Mouse (Mus musculus) retina, postnatal 7 days (tissue): ENCODE data around the gene Fto.

Source experiments
- DNase-seq: peaks from one replicate; pipeline ENCODE4 v3.0.0-alpha.2; 2012; ENCODE audit warnings: low read depth, low spot score

Fto gene

GRCm38 (mm10) chr8:91312835-91313832 is at the start of gene Fto, which contains the start of gene Rpgrip1l:
TSS of gene Fto (plus strand) at chr8:91313525.
TSS of gene Rpgrip1l (minus strand) at chr8:91313262.
- peak; percentile 99 for DNase-seq

- DNase-seq = no peak
Observed at GRCm38 (mm10) chr8:91263939-91264338, 49.4 kb upstream of the Fto start.

DNA sequence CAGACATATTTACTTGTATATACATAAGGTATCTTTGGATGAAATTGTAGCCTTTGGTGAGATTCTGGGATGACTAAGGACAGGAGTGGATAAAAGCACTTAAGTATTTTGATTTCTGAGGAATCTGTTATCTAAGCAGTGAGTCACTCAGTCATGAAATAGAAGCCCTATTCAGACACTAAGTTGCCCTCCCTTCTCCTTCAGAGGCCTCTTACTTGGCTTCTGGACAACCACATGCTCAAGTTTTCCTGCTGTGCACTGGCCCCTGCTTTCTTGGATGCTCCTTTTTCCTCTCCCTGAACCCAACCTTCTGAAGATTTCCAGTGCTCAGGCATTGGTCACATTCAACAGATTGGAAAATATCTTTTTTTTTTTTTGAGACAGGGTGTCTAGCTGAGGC is 48.8 kb upstream of the Fto start:
- no peak for DNase-seq

DNA sequence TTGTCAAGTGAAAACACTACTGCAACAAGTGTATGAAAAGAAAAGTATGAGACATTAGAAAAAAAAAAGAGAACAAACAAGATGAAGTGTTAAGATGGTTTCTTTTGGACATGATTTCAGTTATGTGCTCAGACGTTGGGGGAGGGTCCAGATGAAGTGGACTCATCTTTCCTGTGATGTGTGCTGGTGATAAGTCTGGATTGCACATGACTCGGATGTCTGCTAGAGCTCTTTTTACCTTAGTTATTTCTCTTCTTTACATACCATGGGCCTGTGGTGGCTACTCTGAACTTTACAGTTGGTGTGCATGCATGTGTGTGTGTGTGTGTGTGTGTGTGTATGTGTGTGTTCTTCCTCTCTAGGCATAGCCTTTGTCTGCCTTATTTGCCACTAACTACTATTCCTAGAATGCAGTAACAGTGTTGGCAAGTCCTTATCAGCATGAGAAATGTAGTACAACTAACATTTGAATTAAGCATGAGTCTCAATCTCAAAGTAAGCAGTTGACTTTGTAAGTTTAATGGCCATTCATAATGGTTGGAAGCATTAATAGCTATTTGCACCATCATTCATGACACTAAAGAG is 43.9 kb upstream of the Fto start:
- no peak for DNase-seq

- DNase-seq = no peak
Observed at GRCm38 (mm10) chr8:91273493-91273892, 39.8 kb upstream of the Fto start.

DNA sequence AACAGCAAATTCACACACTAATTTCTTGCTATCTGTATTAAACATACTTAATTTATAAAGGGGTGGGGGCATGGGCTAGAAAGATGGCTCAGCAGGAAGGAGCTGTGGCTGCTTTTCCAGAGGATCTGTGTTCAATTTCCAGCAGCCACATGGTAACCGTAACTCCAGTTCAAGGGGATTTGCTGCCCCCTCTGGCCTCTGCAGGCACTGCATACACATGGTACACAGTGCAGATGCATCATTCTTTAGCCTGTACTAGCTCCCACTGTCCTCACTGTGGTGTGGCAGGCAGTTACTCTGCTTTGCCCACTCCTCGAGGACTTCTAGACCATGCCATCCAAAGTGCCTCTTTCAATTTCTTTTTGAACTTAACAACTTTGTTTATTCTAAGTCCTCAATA is 37.0 kb upstream of the Fto start:
- DNase-seq = no peak

GRCm38 (mm10) chr8:91278060-91278459 is 35.3 kb upstream of the Fto start:
- DNase-seq = no peak

- DNase-seq = no peak
Observed at GRCm38 (mm10) chr8:91280467-91281212, 32.7 kb upstream of the Fto start.

DNA sequence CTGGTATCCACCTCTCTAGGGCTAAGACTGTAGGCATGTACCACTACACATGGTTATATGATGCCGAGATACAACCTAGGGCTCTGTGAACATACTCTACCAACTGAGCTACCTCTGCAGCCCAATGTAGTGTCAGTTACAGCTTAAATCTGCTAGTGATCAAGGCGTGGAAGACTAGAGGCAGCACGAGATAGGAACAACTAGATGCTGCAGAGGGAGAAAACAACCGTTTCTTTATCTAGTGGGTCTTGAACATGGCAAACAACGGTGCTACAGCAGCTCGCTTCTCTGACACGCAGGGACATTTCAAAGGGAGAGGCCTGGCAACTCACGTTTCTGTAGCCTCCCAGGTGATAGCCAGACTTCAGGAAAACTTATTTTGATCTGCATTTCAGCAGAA is 31.8 kb upstream of the Fto start:
- no peak for DNase-seq

DNA sequence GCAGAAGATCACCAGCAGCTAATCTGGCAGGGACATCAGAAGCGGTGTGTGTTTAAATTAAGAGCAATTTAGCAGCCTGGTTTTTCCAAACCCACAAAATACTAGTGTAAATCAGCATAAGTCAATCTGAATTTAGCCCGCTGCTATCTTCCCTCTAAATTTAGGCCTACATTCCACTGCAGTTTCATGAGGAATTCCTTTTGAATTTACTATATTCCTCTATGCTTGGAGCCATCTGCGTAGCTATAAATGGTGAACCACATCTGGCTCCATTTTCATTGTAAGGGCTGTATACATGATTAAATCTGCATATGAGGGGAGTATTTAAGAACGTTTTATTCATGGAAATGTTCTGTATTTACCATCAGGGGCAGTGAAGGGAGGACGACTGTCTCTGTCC is 30.7 kb upstream of the Fto start:
- no peak for DNase-seq

GRCm38 (mm10) chr8:91283815-91284214 is 29.5 kb upstream of the Fto start:
- no peak for DNase-seq

DNA sequence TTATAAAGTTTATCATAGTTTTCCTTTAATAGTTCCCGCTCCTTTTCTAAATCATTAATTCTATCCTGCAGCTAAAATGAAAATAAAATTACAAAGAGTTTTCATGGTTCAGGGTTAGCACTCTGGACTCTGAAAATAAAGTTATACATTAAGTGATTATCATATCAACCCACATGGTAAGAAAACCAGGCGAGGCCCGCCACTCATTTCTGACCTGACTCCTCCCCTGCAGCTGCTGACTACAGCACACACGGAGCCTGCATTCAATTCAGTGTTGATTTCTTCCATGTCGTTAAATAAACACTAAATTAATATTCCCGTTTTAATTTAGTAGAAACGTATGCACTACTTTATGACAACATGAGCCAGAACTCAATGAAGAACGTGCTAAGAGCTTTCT is 27.1 kb upstream of the Fto start:
- DNase-seq = no peak

DNA sequence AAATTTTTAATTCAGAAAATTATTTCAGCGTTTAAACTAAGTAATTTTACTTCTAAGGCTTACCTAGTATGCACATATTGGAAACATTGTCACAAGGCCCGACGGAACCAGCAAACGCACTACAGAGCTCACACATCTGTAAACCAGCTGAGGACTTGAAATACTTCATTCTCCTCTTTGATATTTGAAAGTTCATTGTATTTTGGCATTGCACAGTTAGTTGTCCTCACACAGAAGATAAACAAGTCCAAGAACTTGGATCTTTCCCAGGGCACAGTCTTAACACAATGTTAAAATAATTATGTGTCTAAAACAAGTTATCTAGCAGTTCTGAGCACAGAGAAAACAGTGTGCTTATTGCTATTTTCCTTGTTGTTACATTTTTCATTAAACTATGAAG is 22.7 kb upstream of the Fto start:
- no peak for DNase-seq

GRCm38 (mm10) chr8:91295786-91296185 is 17.5 kb upstream of the Fto start:
- DNase-seq = no peak

DNA sequence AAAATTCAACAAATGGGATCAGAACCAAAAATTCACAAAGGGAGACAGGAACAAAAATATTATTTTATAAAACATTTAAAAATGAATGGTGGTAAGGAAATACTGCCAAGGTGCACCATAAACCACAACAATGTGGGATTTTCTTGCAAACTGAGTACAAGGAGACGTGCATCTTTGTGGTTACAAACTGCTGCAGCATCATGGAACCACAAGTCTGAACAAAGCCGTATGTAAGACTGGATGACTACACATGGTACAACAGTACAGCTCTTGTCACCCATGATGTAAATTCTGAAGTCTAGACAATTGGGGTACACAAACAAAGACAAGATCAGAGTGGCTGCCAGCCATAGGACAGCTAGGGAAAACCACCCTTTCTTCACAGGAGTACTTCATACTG is 14.7 kb upstream of the Fto start:
- no peak for DNase-seq

GRCm38 (mm10) chr8:91304481-91305386 is 8.6 kb upstream of the Fto start:
- DNase-seq = no peak

- DNase-seq = no peak
Observed at GRCm38 (mm10) chr8:91312342-91312741, 983 bp upstream of the Fto start.

- no peak for DNase-seq
Observed at GRCm38 (mm10) chr8:91317567-91318227, 4.4 kb downstream of the Fto start.

DNA sequence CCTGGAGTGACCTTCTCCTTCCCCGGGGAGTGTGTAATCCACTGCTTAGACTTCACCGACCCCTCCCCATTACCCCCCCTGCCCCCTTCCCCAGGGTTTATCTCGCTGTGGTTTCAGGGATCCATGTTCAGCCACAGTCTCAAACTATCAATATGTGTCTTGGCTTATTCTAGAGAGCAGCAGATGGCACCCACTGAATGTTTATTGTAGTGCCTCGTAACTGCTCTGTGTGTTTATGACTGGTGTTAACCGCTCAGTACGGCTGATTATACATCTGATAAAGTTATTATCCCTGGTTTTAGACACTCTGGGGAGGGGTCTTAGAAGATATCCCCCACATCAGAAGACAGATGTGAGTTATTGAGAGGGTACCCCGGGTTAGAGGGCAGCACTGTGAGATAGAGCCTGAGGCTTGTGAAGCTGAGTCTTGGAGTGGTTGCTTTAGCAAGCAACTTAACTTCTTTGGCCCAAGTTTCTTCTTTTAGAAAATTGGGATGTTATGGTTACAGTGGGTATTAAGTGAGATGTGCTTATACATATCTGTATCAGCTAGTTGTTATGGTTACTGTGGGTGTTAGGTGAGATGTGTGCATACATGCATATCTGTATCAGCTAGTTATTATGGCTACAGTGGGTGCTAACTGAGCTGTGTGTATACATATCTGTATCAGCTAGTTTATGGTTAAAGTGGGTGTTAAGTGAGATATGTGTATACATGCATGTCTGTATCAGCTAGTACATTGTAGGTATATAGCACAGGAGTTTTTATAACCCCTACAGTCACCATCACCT is 5.8 kb downstream of the Fto start:
- DNase-seq = no peak

- DNase-seq = no peak
Observed at GRCm38 (mm10) chr8:91323511-91323910, 10.2 kb downstream of the Fto start.
